Mouse (Mus musculus) c-Kit-positive CD71-negative TER-119-negative erythroid progenitor cells, embryonic 14.5 days (primary cell): ENCODE data around the gene Mmp3.
"Not testable (repeated sequence)": the region's sequence is repeated elsewhere in the genome, so short reads cannot be mapped to it uniquely, and the experiment has no call there.

Experiments used
- DNase-seq: peaks from one replicate; pipeline ENCODE4 v3.0.0-alpha.2; 2013; ENCODE audit warnings: low read depth

Gene Mmp3

DNA sequence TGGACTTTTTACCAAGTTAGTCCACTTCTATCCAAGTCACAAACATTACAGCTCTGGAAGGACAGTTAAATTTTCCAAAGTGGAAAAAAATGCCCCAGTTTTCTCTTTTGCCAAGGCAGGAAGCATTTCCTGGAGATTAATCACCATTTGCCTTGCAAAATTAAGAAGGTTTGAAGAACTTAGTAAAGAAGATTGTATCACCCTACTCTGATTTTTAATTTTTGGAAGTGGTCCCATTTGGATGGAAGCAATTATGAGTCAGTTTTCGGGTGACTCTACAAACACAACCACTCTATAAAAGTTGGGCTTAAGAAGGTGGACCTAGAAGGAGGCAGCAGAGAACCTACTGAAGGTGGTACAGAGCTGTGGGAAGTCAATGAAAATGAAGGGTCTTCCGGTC, at the start of gene Mmp3:
Gene Mmp3, plus strand, starts transcription at position 301 of the 400 bp plus-strand sequence.
- no peak for DNase-seq

- DNase-seq = not testable (repeated sequence)
Observed at GRCm38 (mm10) chr9:7396556-7396955, 49.1 kb upstream of the Mmp3 start.

GRCm38 (mm10) chr9:7453302-7453701, 7.7 kb downstream of the Mmp3 start:
- no peak for DNase-seq

GRCm38 (mm10) chr9:7470262-7470661, 24.6 kb downstream of the Mmp3 start:
- no peak for DNase-seq

DNA sequence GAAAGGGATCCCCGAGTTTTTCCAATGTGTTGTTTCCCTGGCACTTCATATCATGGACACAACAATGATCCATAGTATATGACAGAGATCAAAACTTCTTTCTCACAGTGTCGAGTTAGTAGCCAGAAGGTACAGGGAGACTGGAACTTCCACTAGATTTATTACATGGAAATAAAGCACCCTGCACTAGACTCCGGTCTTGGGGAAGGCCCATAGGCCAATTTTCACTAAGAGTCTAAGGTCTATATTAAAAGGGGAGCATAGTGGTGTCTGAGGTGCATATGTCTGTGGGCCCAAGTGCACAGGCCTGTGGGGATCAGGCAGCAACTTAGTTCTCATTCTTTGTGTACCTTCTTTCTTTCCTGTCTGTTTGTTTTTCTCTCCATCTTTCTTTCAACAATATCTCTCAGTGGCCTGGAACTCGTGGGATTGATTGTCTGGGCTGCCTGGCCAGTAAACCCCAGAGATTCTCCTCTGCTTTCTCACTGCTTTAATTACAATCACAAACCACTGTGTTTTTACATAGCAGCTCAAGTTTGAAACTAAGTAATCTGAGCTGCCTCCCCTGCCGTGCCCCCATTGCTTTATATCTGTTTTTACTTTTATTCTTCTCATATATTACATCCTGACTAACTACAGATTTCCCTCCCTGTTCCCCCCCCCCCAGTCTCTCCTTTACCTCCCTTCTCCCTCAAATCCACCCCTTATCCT, 38.2 kb downstream of the Mmp3 start:
- DNase-seq = no peak

DNA sequence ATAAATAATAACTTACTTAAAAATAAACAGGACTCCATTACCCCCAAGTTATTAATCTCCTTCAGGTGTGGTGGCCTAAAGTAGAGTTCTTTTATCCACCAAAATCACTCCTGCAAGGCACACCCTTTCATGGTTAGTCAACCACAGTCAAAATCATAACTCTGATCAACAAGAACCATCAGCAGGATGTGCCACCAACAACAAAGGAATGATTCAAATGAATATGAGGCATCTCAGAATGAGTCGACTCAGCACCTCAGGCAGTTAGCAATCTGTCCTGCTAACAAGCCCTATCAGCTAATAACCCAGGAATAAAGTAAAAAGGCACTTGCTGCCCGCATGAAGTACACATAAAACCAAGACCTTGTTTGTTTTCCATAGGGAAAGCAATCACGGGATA, 55.5 kb downstream of the Mmp3 start:
- DNase-seq = no peak

- no peak for DNase-seq
Observed at GRCm38 (mm10) chr9:7502051-7502450, 56.4 kb downstream of the Mmp3 start, which contains the start of gene Mmp10. Gene Mmp10 (plus strand): TSS chr9:7502352.
